Mouse (Mus musculus) lung, embryonic 14.5 days (tissue): Measurements from ENCODE around the gene Prph2. TPM values are rescaled to one million over a fixed set of nuclear protein-coding genes. Genes with fewer than 3 reads are reported as not detected.
A peak's percentile ranks its signal among the peaks of the same experiment; 100 is the strongest.

Source experiments
- ATAC-seq: fragments of 200-750 bp; cut with Nextera tagmentation; 2 replicates; pipeline ENCODE4 v1.8.0; 2017; ENCODE audit warnings: mild to moderate bottlenecking, moderate TSS enrichment, moderate library complexity; ENCODE audit not compliant: insufficient read depth
- DNase-seq: peaks from one replicate; pipeline ENCODE4 v3.0.0-alpha.2; 2015
- H3K27ac ChIP-seq: fragments of 300-500 bp; sonication (generic); 2 replicates; pipeline ENCODE4 v1.5.1; 2014; ENCODE audit warnings: low read depth, mild to moderate bottlenecking, moderate library complexity
- H3K27me3 ChIP-seq: fragments of 300-500 bp; sonication (generic); 2 replicates; pipeline ENCODE4 v1.6.1; 2014; ENCODE audit warnings: low read length, control low read depth; ENCODE audit not compliant: insufficient read depth
- H3K36me3 ChIP-seq: fragments of 300-500 bp; sonication (generic); 2 replicates; pipeline ENCODE4 v1.6.1; 2014; ENCODE audit warnings: control low read depth; ENCODE audit not compliant: insufficient read depth
- H3K4me1 ChIP-seq: fragments of 300-500 bp; sonication (generic); 2 replicates; pipeline ENCODE4 v1.6.1; 2014; ENCODE audit warnings: antibody characterized with exemption, control low read depth; ENCODE audit not compliant: insufficient read depth
- H3K4me2 ChIP-seq: fragments of 300-500 bp; sonication (generic); 2 replicates; pipeline ENCODE4 v1.6.1; 2014; ENCODE audit warnings: mild to moderate bottlenecking
- H3K4me3 ChIP-seq: fragments of 300-500 bp; sonication (generic); 2 replicates; pipeline ENCODE4 v1.5.1; 2014; ENCODE audit warnings: low read depth, low read length
- H3K9ac ChIP-seq: fragments of 300-500 bp; sonication (generic); 2 replicates; pipeline ENCODE4 v1.6.1; 2014
- H3K9me3 ChIP-seq: fragments of 300-500 bp; sonication (generic); 2 replicates; pipeline ENCODE4 v1.6.1; 2016; ENCODE audit warnings: low read depth, low read length, control low read depth
- CTCF ChIP-seq: IDR thresholded peaks from 2 replicates; pipeline ENCODE4 v1.5.1; 2016; ENCODE audit warnings: antibody characterized with exemption, low read depth
- WGBS: fragments of 180-500 bp; shearing (Covaris S2); extraction: QIAGEN DNeasy Blood & Tissue Kit; methylation state at CpG from one replicate; pipeline ENCODE4 v1.1.7; 2014; 5-methylcytosine and 5-hydroxymethylcytosine counted together
- polyA plus RNA-seq: library from polyadenylated mRNA; unstranded; fragments of >200 nt; fragmentation: Nextera tagmentation; extraction: Ambion mirVana; gene quantifications from 2 replicates; pipeline ENCODE4 v1.2.1, GENCODE M21; 2014

Prph2 gene
- polyA plus RNA-seq, 1 experiment from 2014 or later, result not detected

DNA sequence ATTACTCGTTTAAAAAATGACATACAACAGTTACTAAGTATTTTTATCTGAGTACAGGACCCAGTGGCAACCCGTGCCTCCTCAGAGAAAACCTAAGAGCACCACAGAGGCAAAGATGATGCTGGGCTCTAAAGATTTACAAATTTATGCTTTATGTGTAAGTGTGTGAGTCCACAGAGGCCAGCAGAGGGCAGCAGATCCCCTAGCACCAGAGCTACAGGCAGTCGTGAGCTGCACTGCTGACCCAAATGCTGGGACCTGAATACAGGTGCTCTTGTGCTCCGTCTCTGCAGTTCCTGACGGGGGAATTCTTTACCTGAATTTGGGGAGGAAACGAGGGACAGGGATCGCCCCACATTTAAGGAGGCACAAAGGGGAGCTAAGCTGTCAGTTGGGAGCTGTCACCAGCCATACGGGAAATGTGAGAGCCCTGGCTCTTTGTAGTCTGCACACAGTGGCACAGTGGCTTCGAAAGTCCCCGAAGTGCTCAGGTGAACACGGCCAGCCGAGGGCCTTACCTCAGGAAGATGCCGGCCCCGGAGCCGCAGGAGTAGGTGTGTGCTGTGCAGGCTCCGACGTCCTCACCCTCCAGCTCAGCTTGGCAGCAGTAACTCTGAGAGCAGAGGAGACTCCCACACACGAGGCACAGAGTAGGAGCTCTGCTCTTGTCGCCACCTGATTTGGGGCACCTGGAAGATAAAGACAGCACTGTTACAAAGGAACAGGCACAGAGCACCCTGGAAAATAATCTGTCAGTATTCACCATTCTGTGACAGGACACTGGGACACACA lies 23.5 kb downstream of the Prph2 start:
- H3K36me3 ChIP-seq, result peaks cover 98% of the 10 kb centered on the region
- H3K27me3 ChIP-seq, result no peaks in the 10 kb centered on the region
- peak; percentile 76 for TF ChIP-seq CTCF
- WGBS, result 78% methylated on average over 19 of the region's 19 CpGs
- no peaks in the 10 kb centered on the region for H3K9me3 ChIP-seq
- no peak overlapping the region for H3K27ac ChIP-seq
- peak; percentile 81 for DNase-seq
- H3K9ac ChIP-seq, result no peak overlapping the region
- H3K4me1 ChIP-seq, result no peaks in the 10 kb centered on the region
- no peak for ATAC-seq
- H3K4me2 ChIP-seq, result no peak overlapping the region
- no peak overlapping the region for H3K4me3 ChIP-seq

DNA sequence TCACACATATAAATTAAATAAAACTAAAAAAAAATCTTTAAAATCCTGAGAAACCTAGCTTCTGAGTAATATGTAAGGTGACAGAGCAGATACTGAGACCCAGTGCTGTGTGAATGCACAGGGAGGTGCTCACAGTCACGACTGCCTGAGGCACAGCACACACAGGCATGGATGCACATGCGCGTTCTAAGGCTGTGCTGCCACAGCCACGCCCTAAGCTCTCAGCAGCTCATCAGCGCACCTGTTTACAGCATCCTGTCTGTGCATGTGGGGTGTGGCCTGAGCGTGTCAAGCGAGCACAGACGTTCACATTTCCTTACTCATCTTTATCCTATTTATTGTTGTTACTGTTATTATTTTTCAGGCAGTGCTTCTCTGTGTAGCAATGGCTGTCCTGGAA lies 30.2 kb downstream of the Prph2 start:
- Histone ChIP-seq H3K4me3 (no peak overlapping the region), H3K9ac (no peak overlapping the region), H3K27me3 (no peaks in the 10 kb centered on the region), H3K27ac (no peak overlapping the region), H3K4me1 (no peaks in the 10 kb centered on the region), H3K9me3 (no peaks in the 10 kb centered on the region), H3K36me3 (peaks cover 97% of the 10 kb centered on the region), H3K4me2 (no peak overlapping the region)
- 91% methylated on average over 8 of the region's 8 CpGs for WGBS
- no peak for TF ChIP-seq CTCF
- DNase-seq (no peak), ATAC-seq (no peak)

- no peak for DNase-seq
Measured at GRCm38 (mm10) chr17:46942421-46942820, 32.2 kb downstream of the Prph2 start.

GRCm38 (mm10) chr17:46946276-46946675 lies 36.0 kb downstream of the Prph2 start:
- Histone ChIP-seq H3K4me1 (no peaks in the 10 kb centered on the region), H3K27me3 (no peaks in the 10 kb centered on the region), H3K9ac (no peak overlapping the region), H3K36me3 (peaks cover 82% of the 10 kb centered on the region), H3K4me3 (no peak overlapping the region), H3K27ac (no peak overlapping the region), H3K4me2 (no peak overlapping the region), H3K9me3 (no peaks in the 10 kb centered on the region)
- ATAC-seq, result no peak
- WGBS, result 91% methylated on average over 9 of the region's 9 CpGs
- no peak for DNase-seq
- TF ChIP-seq CTCF, result no peak

More at GRCm38 (mm10) chr17:46942421-46942820, 32.2 kb downstream of the Prph2 start:
- no peak for TF ChIP-seq CTCF
- Histone ChIP-seq H3K4me3 (no peak overlapping the region), H3K36me3 (peaks cover 97% of the 10 kb centered on the region), H3K27ac (no peak overlapping the region), H3K4me1 (no peaks in the 10 kb centered on the region), H3K9me3 (no peaks in the 10 kb centered on the region), H3K4me2 (no peak overlapping the region), H3K9ac (no peak overlapping the region), H3K27me3 (no peaks in the 10 kb centered on the region)
- WGBS, result 93% methylated on average over 9 of the region's 9 CpGs
- no peak for ATAC-seq

GRCm38 (mm10) chr17:46958045-46958444 lies 47.8 kb downstream of the Prph2 start:
- Histone ChIP-seq H3K27me3 (no peaks in the 10 kb centered on the region), H3K9ac (no peak overlapping the region), H3K27ac (no peak overlapping the region), H3K4me1 (no peaks in the 10 kb centered on the region), H3K36me3 (peaks cover 98% of the 10 kb centered on the region), H3K4me2 (no peak overlapping the region), H3K9me3 (no peaks in the 10 kb centered on the region), H3K4me3 (no peak overlapping the region)
- no peak for ATAC-seq
- no peak for DNase-seq
- WGBS, result 78% methylated on average over 2 of the region's 2 CpGs
- no peak; the same call in 1 of the 2 replicates for TF ChIP-seq CTCF

- H3K4me2 ChIP-seq, result no peak overlapping the region
- H3K9ac ChIP-seq, result no peak overlapping the region
- ATAC-seq (no peak), DNase-seq (no peak)
- no peak overlapping the region for H3K4me3 ChIP-seq
- 84% methylated on average over 10 of the region's 10 CpGs for WGBS
- H3K4me1 ChIP-seq, result no peaks in the 10 kb centered on the region
- TF ChIP-seq CTCF, result no peak
- H3K36me3 ChIP-seq, result peaks cover 99% of the 10 kb centered on the region
- H3K27ac ChIP-seq, result no peak overlapping the region
- no peaks in the 10 kb centered on the region for H3K27me3 ChIP-seq
- H3K9me3 ChIP-seq, result no peaks in the 10 kb centered on the region
Measured at GRCm38 (mm10) chr17:46960216-46960615, 50.0 kb downstream of the Prph2 start.

GRCm38 (mm10) chr17:46962153-46962552 lies 51.9 kb downstream of the Prph2 start:
- H3K36me3 ChIP-seq, result peaks cover 99% of the 10 kb centered on the region
- H3K9me3 ChIP-seq, result no peaks in the 10 kb centered on the region
- ATAC-seq, result no peak
- TF ChIP-seq CTCF, result no peak
- no peak overlapping the region for H3K4me3 ChIP-seq
- H3K9ac ChIP-seq, result no peak overlapping the region
- H3K27ac ChIP-seq, result no peak overlapping the region
- H3K27me3 ChIP-seq, result no peaks in the 10 kb centered on the region
- H3K4me2 ChIP-seq, result no peak overlapping the region
- no peaks in the 10 kb centered on the region for H3K4me1 ChIP-seq
- WGBS, result 74% methylated on average over 3 of the region's 3 CpGs
- no peak for DNase-seq
